Mouse (Mus musculus) kidney, adult 2 months (tissue): ENCODE data around the gene Tnfrsf9. TPM values are rescaled to one million over a fixed set of nuclear protein-coding genes. Genes with fewer than 3 reads are reported as not detected.

Source experiments
- DNase-seq: peaks from one replicate; pipeline ENCODE4 v3.0.0; 2021
- H3K27ac ChIP-seq: fragments of 200-500 bp; 2 replicates; pipeline ENCODE4 v1.5.1; 2012; ENCODE audit warnings: low read depth, low read length, control low read depth, inconsistent platforms; ENCODE audit not compliant: insufficient read depth
- H3K27me3 ChIP-seq: fragments of 200-500 bp; replicated peaks from 2 replicates; pipeline ENCODE4 v1.6.1; 2012; ENCODE audit warnings: mild to moderate bottlenecking, moderate library complexity, low read length, inconsistent platforms; ENCODE audit not compliant: control insufficient read depth, insufficient read depth
- H3K36me3 ChIP-seq: fragments of 200-500 bp; 2 replicates; pipeline ENCODE4 v1.6.1; 2012; ENCODE audit warnings: mild to moderate bottlenecking, moderate library complexity, low read length, inconsistent platforms; ENCODE audit not compliant: control insufficient read depth, insufficient read depth
- H3K4me1 ChIP-seq: fragments of 200-500 bp; 2 replicates; pipeline ENCODE4 v1.6.1; 2011; ENCODE audit warnings: low read length; ENCODE audit not compliant: control insufficient read depth, insufficient read depth
- H3K4me3 ChIP-seq: fragments of 200-500 bp; 2 replicates; pipeline ENCODE4 v1.5.1; 2011; ENCODE audit warnings: mild to moderate bottlenecking, low read depth, low read length, control low read depth; ENCODE audit not compliant: insufficient read depth
- CTCF ChIP-seq: fragments of 200-500 bp; conservative IDR thresholded peaks from 2 replicates; pipeline ENCODE4 v1.5.1; 2011; ENCODE audit warnings: low read depth, mild to moderate bottlenecking, control low read depth, low read length, moderate library complexity, mixed read lengths; ENCODE audit not compliant: insufficient read depth, insufficient read length
- POLR2A ChIP-seq: fragments of 200-500 bp; IDR thresholded peaks from one replicate; pipeline ENCODE4 v1.6.1; 2011; ENCODE audit warnings: low read depth, low read length, control low read depth
- WGBS: fragments of 180-500 bp; shearing (Covaris S2); methylation state at CpG from one replicate; pipeline ENCODE4 v1.1.7; 2018; 5-methylcytosine and 5-hydroxymethylcytosine counted together
- polyA plus RNA-seq: library from polyadenylated mRNA; depleted of rRNA; stranded (reverse); fragments of >200 nt; gene quantifications from 2 replicates; pipeline ENCODE4 v1.2.3, GENCODE M21; 2012

The Tnfrsf9 gene
- polyA plus RNA-seq, 1 experiment, result 0.86 TPM

DNA sequence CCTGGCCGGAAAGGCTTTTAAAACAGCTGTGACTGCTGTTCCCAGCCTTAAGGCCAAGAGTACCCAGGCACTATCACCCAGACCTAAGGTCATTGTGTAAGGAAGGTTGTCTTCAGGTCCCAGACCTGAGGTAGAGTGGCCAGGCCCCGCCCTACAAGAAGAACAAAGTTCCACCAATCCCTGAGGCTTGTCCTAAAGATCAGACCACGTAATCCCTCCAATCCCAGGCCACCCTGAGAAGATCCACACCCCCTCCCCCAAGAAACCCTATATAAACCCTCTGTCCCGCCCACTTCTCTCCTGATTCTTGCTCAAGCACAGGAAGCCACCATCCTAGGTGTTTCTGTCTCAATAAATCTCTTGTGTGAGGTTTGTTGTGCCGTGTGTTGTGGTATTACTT, 34.0 kb upstream of the Tnfrsf9 start:
- H3K4me3 ChIP-seq, result no peak overlapping the region
- no peaks in the 10 kb centered on the region for H3K4me1 ChIP-seq
- H3K36me3 ChIP-seq, result no peaks in the 10 kb centered on the region
- no peaks in the 10 kb centered on the region for H3K27me3 ChIP-seq
- H3K27ac ChIP-seq, result no peak overlapping the region
- 90% methylated on average over 5 of the region's 5 CpGs for WGBS
- TF ChIP-seq POLR2A (no peak), CTCF (no peak)
- DNase-seq, result no peak

DNA sequence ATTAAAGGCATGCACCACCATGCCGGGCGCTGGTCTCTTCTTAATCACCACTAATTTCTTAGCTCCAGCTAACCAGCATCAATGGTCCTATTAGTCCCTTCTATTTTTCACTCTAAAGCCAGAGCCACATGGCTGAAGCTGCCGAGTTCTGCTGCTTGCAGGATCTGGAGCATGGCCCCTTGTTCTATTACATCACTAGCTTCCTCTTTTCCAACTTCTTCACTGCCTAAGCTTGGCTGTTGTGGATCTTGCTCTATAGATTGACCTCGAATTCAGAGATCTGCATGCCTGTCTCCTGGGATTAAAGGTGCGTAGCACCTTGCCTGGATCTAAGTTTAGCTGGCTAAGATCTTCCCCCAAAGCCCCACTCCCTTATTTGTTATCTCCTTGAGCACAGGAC, 31.7 kb upstream of the Tnfrsf9 start:
- no peak for TF ChIP-seq POLR2A
- Histone ChIP-seq H3K36me3 (no peaks in the 10 kb centered on the region), H3K4me3 (no peak overlapping the region), H3K27me3 (no peaks in the 10 kb centered on the region), H3K27ac (no peak overlapping the region), H3K4me1 (no peaks in the 10 kb centered on the region)
- 79% methylated on average over 5 of the region's 5 CpGs for WGBS
- DNase-seq, result no peak

DNA sequence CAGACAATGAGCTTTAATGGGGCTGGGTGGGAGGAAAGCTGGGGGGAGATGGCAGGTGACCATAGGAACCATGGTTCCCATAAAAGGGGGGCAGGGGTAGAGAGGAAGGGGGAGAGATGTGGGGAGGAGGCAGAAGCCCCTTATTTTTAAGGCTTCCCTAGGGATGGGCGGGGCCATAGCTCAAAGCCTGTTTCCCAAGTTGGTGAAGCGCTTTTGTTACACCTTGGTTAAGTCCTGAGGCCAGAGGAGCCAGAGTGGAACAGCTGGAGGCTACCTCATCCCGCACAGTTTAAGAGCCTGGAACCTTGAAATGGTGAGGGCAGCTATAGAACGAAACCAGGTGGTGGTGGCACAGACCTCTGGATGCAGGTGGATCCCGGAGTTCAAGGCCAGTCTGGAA, 26.5 kb upstream of the Tnfrsf9 start:
- H3K4me1 ChIP-seq, result peaks cover 15% of the 10 kb centered on the region; the same call in 1 of the 2 replicates
- no peak overlapping the region for H3K4me3 ChIP-seq
- WGBS, result 91% methylated on average over 5 of the region's 5 CpGs
- H3K27me3 ChIP-seq, result no peaks in the 10 kb centered on the region
- no peaks in the 10 kb centered on the region for H3K36me3 ChIP-seq
- no peak for TF ChIP-seq POLR2A
- no peak for TF ChIP-seq CTCF
- DNase-seq, result no peak
- no peak overlapping the region for H3K27ac ChIP-seq

DNA sequence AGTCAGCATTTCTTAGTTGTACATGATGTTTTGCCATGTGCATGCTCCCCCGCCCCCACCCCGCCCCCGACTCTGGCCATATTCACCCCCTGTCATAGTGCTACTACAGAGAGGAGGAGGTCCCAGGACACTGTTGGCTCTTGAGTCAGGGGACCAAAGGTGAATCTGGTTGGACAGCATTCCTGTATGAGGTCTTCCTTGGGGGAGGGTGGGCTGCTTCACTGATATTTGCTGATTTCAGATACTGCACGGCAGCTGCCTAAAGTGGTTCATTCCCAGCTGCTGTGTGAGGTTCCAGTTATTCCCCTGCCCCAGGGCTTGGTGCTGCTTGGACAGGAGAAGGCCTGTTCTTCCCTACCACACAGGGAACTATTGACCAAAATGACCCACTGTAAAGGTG, 25.9 kb upstream of the Tnfrsf9 start:
- Histone ChIP-seq H3K4me1 (peaks cover 15% of the 10 kb centered on the region; the same call in 1 of the 2 replicates), H3K36me3 (no peaks in the 10 kb centered on the region), H3K27ac (no peak overlapping the region), H3K27me3 (no peaks in the 10 kb centered on the region), H3K4me3 (no peak overlapping the region)
- DNase-seq, result no peak
- TF ChIP-seq CTCF, result no peak
- no peak for TF ChIP-seq POLR2A
- WGBS, result 68% methylated on average over 4 of the region's 4 CpGs

DNA sequence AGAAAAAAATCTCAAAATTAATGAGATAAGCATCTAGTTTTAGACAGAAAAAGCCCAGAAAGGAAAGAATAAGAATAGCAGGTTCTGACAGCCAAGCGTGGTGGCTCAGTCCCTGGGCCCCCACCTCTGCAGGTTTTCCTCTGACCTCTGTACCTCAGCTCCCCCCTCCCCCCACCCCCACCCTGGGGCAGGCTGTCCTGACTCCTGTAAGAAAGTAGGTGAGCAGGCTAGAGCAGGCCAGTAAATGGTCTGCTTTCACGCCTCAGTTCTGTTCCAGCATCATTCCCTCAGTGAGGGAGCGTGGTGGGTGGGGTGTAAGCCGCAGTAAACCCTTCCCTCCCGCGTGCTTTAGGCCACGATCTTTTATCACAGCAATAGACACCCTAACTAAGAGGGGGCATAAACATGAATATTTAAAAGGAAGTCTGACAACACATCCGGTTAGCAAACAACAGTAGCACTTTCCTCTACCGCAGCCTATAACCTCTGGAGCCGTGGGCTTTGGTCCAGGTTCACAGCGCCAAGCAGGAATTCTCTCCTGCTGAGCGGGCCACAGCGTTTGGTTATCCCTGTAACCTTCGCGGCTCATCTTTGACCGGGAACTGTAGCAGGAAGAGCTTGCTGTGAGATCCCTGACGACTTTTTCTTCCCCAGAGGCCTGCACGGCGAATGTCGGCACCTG, 24.9 kb upstream of the Tnfrsf9 start:
- peak; percentile 56 for DNase-seq
- Histone ChIP-seq H3K4me3 (no peak overlapping the region), H3K27ac (peak overlapping the region; percentile 19; the same call in 1 of the 2 replicates), H3K27me3 (no peaks in the 10 kb centered on the region), H3K36me3 (no peaks in the 10 kb centered on the region), H3K4me1 (peaks cover 15% of the 10 kb centered on the region; the same call in 1 of the 2 replicates)
- TF ChIP-seq CTCF (no peak), POLR2A (no peak)
- WGBS, result 18% methylated on average over 20 of the region's 20 CpGs

DNA sequence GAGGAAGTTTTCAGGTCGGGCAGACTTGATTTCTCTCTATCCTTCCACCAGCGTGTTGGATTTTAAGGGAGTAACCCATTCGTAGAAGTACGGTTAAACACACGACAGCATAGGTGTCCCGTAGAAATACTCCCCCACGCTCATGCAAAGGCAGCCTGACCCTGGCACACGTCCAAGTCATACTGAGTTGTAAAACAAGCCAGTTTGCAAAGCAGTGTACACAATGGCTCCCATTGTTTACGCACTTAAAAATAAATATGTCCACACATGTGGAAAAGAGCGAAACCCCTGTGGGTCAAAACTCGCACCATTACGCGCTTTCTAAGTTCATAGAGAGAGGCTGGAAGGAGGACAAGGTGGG, 24.4 kb upstream of the Tnfrsf9 start:
- WGBS, result 42% methylated on average over 13 of the region's 13 CpGs
- TF ChIP-seq CTCF, result 0 out of 2 replicates have a peak, but pooled peaks have one; percentile 6
- TF ChIP-seq POLR2A, result no peak
- Histone ChIP-seq H3K27me3 (no peaks in the 10 kb centered on the region), H3K4me3 (no peak overlapping the region), H3K4me1 (peaks cover 15% of the 10 kb centered on the region; the same call in 1 of the 2 replicates), H3K27ac (peak overlapping the region; percentile 19; the same call in 1 of the 2 replicates), H3K36me3 (no peaks in the 10 kb centered on the region)
- DNase-seq, result peak; percentile 37

DNA sequence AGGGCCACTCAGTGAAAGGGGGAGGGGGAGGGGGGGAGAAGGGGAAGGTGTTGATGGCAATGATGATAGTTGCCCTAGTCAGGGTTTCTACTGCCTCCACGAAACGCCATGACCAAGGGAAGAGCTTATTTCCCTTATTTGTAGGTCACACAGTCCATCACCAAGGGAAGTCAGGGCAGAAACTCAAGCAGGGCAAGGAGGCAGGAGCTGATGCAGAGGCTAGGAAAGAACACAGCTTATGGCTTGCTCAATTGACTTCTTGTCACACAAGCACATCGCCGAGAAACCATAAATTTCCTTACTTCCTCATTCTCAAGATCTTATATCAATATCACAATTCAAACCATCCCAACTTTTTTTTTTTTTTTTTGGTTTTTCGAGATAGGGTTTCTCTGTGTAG, 23.1 kb upstream of the Tnfrsf9 start:
- no peak for TF ChIP-seq POLR2A
- no peak for TF ChIP-seq CTCF
- no peak overlapping the region for H3K4me3 ChIP-seq
- no peaks in the 10 kb centered on the region for H3K27me3 ChIP-seq
- no peak overlapping the region for H3K27ac ChIP-seq
- WGBS, result 65% methylated on average over 5 of the region's 5 CpGs
- H3K36me3 ChIP-seq, result no peaks in the 10 kb centered on the region
- DNase-seq, result no peak
- H3K4me1 ChIP-seq, result peaks cover 18% of the 10 kb centered on the region; the same call in 1 of the 2 replicates
